Mouse (Mus musculus): ENCODE data around the gene Rab6b. TPM values are rescaled to one million over a fixed set of nuclear protein-coding genes. Genes with fewer than 3 reads are reported as not detected.

Gene Rab6b
- polyA plus RNA-seq, 1 experiment from 2014 or later = 11.5 TPM

GRCm38 (mm10) chr9:103120231-103120630 lies 8.6 kb downstream of the Rab6b start:
- ATAC-seq (ENCODE audit: insufficient number of reproducible peaks, insufficient read depth, low FRiP score, low TSS enrichment) = no peak
- H3K27me3 ChIP-seq = 0 out of 2 replicates have a peak, but pooled peaks cover under 1% of the 10 kb centered on the region

DNA sequence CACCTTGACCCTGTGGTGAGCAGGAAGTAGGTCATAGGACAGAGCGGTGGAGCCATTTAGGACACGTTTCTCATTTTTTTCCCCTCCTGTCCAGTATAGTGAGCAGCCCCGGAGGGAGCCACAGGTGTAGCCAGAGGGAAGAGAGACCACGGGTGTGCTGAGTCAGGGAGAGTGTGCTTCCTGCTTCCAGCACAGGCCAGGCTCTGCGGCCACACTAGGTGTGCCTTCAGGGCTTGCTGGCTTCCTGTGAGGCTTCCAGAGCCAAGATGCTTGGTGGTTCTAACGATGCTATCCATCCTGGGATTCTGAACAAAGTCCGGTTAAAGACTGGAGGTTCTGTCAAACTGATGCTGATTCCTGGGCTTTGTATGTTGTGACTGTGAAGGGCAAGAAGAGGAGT lies 10.0 kb downstream of the Rab6b start:
- no peaks in the 10 kb centered on the region for H3K27me3 ChIP-seq
- WGBS = 80% methylated on average over 7 of the region's 7 CpGs
- H3K9me3 ChIP-seq = no peaks in the 10 kb centered on the region
- H3K4me3 ChIP-seq = no peak overlapping the region
- no peaks in the 10 kb centered on the region for H3K36me3 ChIP-seq
- H3K4me1 ChIP-seq = no peaks in the 10 kb centered on the region
- H3K27ac ChIP-seq = no peak overlapping the region
- H3K4me2 ChIP-seq (replicated peaks) = no peak overlapping the region
- no peak for ATAC-seq (ENCODE audit: insufficient number of reproducible peaks, insufficient read depth, low FRiP score, low TSS enrichment)
- H3K9ac ChIP-seq = no peak overlapping the region

More at GRCm38 (mm10) chr9:103120231-103120630, 8.6 kb downstream of the Rab6b start:
- no peaks in the 10 kb centered on the region for H3K9me3 ChIP-seq
- H3K9ac ChIP-seq = no peak overlapping the region
- no peak overlapping the region for H3K27ac ChIP-seq
- 45% methylated on average over 2 of the region's 2 CpGs for WGBS
- no peaks in the 10 kb centered on the region for H3K4me1 ChIP-seq
- H3K36me3 ChIP-seq = no peaks in the 10 kb centered on the region
- H3K4me2 ChIP-seq (replicated peaks) = no peak overlapping the region
- H3K4me3 ChIP-seq = no peak overlapping the region

GRCm38 (mm10) chr9:103124746-103125145 lies 13.2 kb downstream of the Rab6b start:
- Histone ChIP-seq H3K27ac (no peak overlapping the region), H3K36me3 (no peaks in the 10 kb centered on the region), H3K27me3 (no peaks in the 10 kb centered on the region), H3K9me3 (no peaks in the 10 kb centered on the region), H3K4me1 (no peaks in the 10 kb centered on the region), H3K4me2 (replicated peaks) (no peak overlapping the region), H3K9ac (no peak overlapping the region), H3K4me3 (no peak overlapping the region)
- 91% methylated on average over 4 of the region's 4 CpGs for WGBS
- no peak for ATAC-seq (ENCODE audit: insufficient number of reproducible peaks, insufficient read depth, low FRiP score, low TSS enrichment)

GRCm38 (mm10) chr9:103133493-103134124 lies 22.0 kb downstream of the Rab6b start:
- H3K9me3 ChIP-seq = no peaks in the 10 kb centered on the region
- WGBS = 31% methylated on average over 6 of the region's 6 CpGs
- H3K4me3 ChIP-seq = no peak overlapping the region
- no peaks in the 10 kb centered on the region for H3K36me3 ChIP-seq
- H3K27ac ChIP-seq = no peak overlapping the region
- no peaks in the 10 kb centered on the region for H3K27me3 ChIP-seq
- H3K4me2 ChIP-seq (replicated peaks) = no peak overlapping the region
- H3K9ac ChIP-seq = no peak overlapping the region
- no peak for ATAC-seq (ENCODE audit: insufficient number of reproducible peaks, insufficient read depth, low FRiP score, low TSS enrichment)
- H3K4me1 ChIP-seq = peaks cover 15% of the 10 kb centered on the region; the same call in 1 of the 2 replicates

DNA sequence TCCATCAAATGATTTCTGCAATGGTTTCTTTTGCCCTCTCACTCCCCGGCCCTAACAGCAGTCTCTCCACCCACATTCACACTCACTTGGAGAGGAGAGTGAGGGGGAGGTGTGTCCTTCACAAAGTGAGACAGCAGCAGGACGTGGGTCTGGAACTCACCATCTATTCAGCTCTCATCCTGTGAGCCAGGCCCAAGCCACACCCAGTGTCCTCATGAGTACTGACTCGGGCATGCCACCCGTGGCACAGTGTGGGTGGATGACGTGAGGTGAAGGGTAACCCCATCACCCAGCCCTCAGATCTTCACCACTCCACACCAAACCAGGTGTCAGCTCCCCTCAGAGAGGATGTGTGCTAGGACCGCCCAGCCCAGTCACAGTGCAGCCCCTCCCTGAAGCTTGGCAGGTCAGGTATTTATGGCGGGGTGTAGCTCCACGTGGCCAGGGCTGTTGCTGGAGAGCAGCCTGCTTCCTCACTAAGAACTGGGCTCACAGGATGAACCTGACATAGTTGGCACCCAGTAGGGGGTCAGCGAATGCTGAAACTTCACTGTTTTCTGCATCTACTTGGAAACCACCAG lies 23.0 kb downstream of the Rab6b start:
- no peak overlapping the region for H3K9ac ChIP-seq
- H3K4me1 ChIP-seq = peaks cover 15% of the 10 kb centered on the region; the same call in 1 of the 2 replicates
- no peak for ATAC-seq (ENCODE audit: insufficient number of reproducible peaks, insufficient read depth, low FRiP score, low TSS enrichment)
- 58% methylated on average over 9 of the region's 9 CpGs for WGBS
- H3K27me3 ChIP-seq = no peaks in the 10 kb centered on the region
- H3K4me3 ChIP-seq = no peak overlapping the region
- no peaks in the 10 kb centered on the region for H3K9me3 ChIP-seq
- no peak overlapping the region for H3K4me2 ChIP-seq (replicated peaks)
- H3K36me3 ChIP-seq = no peaks in the 10 kb centered on the region
- no peak overlapping the region for H3K27ac ChIP-seq

GRCm38 (mm10) chr9:103139481-103139880 lies 27.9 kb downstream of the Rab6b start:
- no peak for ATAC-seq (ENCODE audit: insufficient number of reproducible peaks, insufficient read depth, low FRiP score, low TSS enrichment)
- Histone ChIP-seq H3K4me3 (no peak overlapping the region), H3K4me1 (peaks cover 4% of the 10 kb centered on the region; the same call in 1 of the 2 replicates), H3K36me3 (no peaks in the 10 kb centered on the region), H3K4me2 (replicated peaks) (no peak overlapping the region), H3K27me3 (no peaks in the 10 kb centered on the region), H3K9ac (no peak overlapping the region), H3K9me3 (no peaks in the 10 kb centered on the region), H3K27ac (no peak overlapping the region)
- 48% methylated on average over 6 of the region's 6 CpGs for WGBS

- no peak for ATAC-seq (ENCODE audit: insufficient number of reproducible peaks, insufficient read depth, low FRiP score, low TSS enrichment)
- Histone ChIP-seq H3K27ac (no peak overlapping the region), H3K4me1 (peaks cover 7% of the 10 kb centered on the region; the same call in 1 of the 2 replicates)
Measured at GRCm38 (mm10) chr9:103140384-103140783, 28.8 kb downstream of the Rab6b start.

DNA sequence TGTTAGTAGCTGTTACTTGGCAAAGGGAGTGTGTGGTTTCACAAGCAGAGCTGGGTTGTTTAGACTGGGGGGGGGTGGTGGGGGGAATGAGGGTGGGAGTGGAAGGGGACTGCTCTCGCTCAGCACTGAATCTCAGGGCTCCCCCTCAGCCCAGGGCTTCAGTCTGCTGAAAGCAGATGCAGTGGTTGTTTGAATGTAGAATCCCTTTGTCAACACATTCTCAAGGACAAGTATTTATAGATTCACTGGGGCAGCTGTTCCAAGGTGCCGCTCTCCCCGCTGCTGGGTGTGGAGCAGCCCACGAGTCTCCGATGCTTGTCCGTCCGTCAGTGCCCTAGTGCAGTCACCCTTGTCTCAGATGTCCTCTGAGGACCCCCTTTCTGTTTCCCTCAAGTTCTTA lies 29.7 kb downstream of the Rab6b start:
- Histone ChIP-seq H3K36me3 (no peaks in the 10 kb centered on the region), H3K9me3 (no peaks in the 10 kb centered on the region), H3K4me3 (no peak overlapping the region), H3K4me1 (peaks cover 10% of the 10 kb centered on the region; the same call in 1 of the 2 replicates), H3K27me3 (no peaks in the 10 kb centered on the region), H3K27ac (no peak overlapping the region), H3K9ac (no peak overlapping the region), H3K4me2 (replicated peaks) (no peak overlapping the region)
- no peak for ATAC-seq (ENCODE audit: insufficient number of reproducible peaks, insufficient read depth, low FRiP score, low TSS enrichment)
- WGBS = 86% methylated on average over 7 of the region's 7 CpGs

More at GRCm38 (mm10) chr9:103140384-103140783, 28.8 kb downstream of the Rab6b start:
- WGBS = 76% methylated on average over 6 of the region's 6 CpGs
- no peaks in the 10 kb centered on the region for H3K27me3 ChIP-seq
- no peak overlapping the region for H3K4me2 ChIP-seq (replicated peaks)
- no peaks in the 10 kb centered on the region for H3K9me3 ChIP-seq
- no peaks in the 10 kb centered on the region for H3K36me3 ChIP-seq
- no peak overlapping the region for H3K4me3 ChIP-seq
- no peak overlapping the region for H3K9ac ChIP-seq

- no peak overlapping the region for H3K4me2 ChIP-seq (replicated peaks)
- H3K27ac ChIP-seq = no peak overlapping the region; the same call in 1 of the 2 replicates
- H3K36me3 ChIP-seq = no peaks in the 10 kb centered on the region
- 0 out of 2 replicates have a peak, but pooled peaks have one; percentile 25 for ATAC-seq (ENCODE audit: insufficient number of reproducible peaks, insufficient read depth, low FRiP score, low TSS enrichment)
- no peaks in the 10 kb centered on the region for H3K9me3 ChIP-seq
- 56% methylated on average over 4 of the region's 4 CpGs for WGBS
- H3K4me3 ChIP-seq = no peak overlapping the region
- H3K27me3 ChIP-seq = no peaks in the 10 kb centered on the region
- H3K4me1 ChIP-seq = peaks cover 15% of the 10 kb centered on the region; the same call in 1 of the 2 replicates
- H3K9ac ChIP-seq = no peak overlapping the region
Measured at GRCm38 (mm10) chr9:103143881-103144280, 32.3 kb downstream of the Rab6b start.

GRCm38 (mm10) chr9:103145351-103145750 lies 33.8 kb downstream of the Rab6b start:
- H3K4me1 ChIP-seq = peaks cover 15% of the 10 kb centered on the region; the same call in 1 of the 2 replicates
- H3K4me2 ChIP-seq (replicated peaks) = no peak overlapping the region
- no peak for ATAC-seq (ENCODE audit: insufficient number of reproducible peaks, insufficient read depth, low FRiP score, low TSS enrichment)
- no peaks in the 10 kb centered on the region for H3K9me3 ChIP-seq
- no peak overlapping the region for H3K27ac ChIP-seq
- H3K9ac ChIP-seq = no peak overlapping the region
- H3K4me3 ChIP-seq = no peak overlapping the region
- no peaks in the 10 kb centered on the region for H3K27me3 ChIP-seq
- 28% methylated on average over 5 of the region's 5 CpGs for WGBS
- no peaks in the 10 kb centered on the region for H3K36me3 ChIP-seq

GRCm38 (mm10) chr9:103146257-103146656 lies 34.7 kb downstream of the Rab6b start:
- ATAC-seq (ENCODE audit: insufficient number of reproducible peaks, insufficient read depth, low FRiP score, low TSS enrichment) = no peak
- H3K4me1 ChIP-seq = peaks cover 13% of the 10 kb centered on the region; the same call in 1 of the 2 replicates
- no peaks in the 10 kb centered on the region for H3K36me3 ChIP-seq
- no peaks in the 10 kb centered on the region for H3K27me3 ChIP-seq
- H3K4me3 ChIP-seq = no peak overlapping the region
- no peaks in the 10 kb centered on the region for H3K9me3 ChIP-seq
- H3K4me2 ChIP-seq (replicated peaks) = no peak overlapping the region
- WGBS = 73% methylated on average over 10 of the region's 10 CpGs
- H3K9ac ChIP-seq = no peak overlapping the region
- no peak overlapping the region for H3K27ac ChIP-seq

- no peak overlapping the region for H3K4me3 ChIP-seq
- H3K9me3 ChIP-seq = no peaks in the 10 kb centered on the region
- no peaks in the 10 kb centered on the region for H3K27me3 ChIP-seq
- H3K4me1 ChIP-seq = peaks cover 13% of the 10 kb centered on the region; the same call in 1 of the 2 replicates
- no peaks in the 10 kb centered on the region for H3K36me3 ChIP-seq
- ATAC-seq (ENCODE audit: insufficient number of reproducible peaks, insufficient read depth, low FRiP score, low TSS enrichment) = no peak
- no peak overlapping the region for H3K27ac ChIP-seq
- 22% methylated on average over 9 of the region's 9 CpGs for WGBS
- H3K9ac ChIP-seq = no peak overlapping the region
- H3K4me2 ChIP-seq (replicated peaks) = no peak overlapping the region
Measured at GRCm38 (mm10) chr9:103146703-103147102, 35.1 kb downstream of the Rab6b start.

Measured in embryonic facial prominence, embryonic 12.5 days (tissue).